Mouse (Mus musculus) G1E (cell line): Measurements from ENCODE around the gene Coro2b. TPM values are rescaled to one million over a fixed set of nuclear protein-coding genes. Genes with fewer than 3 reads are reported as not detected.
A peak's percentile ranks its signal among the peaks of the same experiment; 100 is the strongest.

Experiments
- ATAC-seq: 2 replicates; pipeline ENCODE4 v1.8.0; 2016; ENCODE audit warnings: mild to moderate bottlenecking; ENCODE audit not compliant: insufficient number of reproducible peaks, poor library complexity, low FRiP score, severe bottlenecking; ENCODE audit errors: extremely low read depth
- DNase-seq: peaks from one replicate; pipeline ENCODE4 v3.0.0; 2012; ENCODE audit warnings: low spot score
- H3K27me3 ChIP-seq: 2 replicates; pipeline ENCODE4 v1.6.1; 2012; ENCODE audit warnings: mild to moderate bottlenecking, low read length, inconsistent platforms; ENCODE audit not compliant: insufficient read depth
- H3K36me3 ChIP-seq: replicated peaks from 2 replicates; pipeline ENCODE3; 2012; ENCODE audit warnings: mild to moderate bottlenecking, inconsistent platforms
- H3K4me1 ChIP-seq: 2 replicates; pipeline ENCODE4 v1.6.1; 2012; ENCODE audit warnings: low read depth, low read length, inconsistent platforms, mixed read lengths; ENCODE audit not compliant: insufficient read depth
- H3K4me3 ChIP-seq: 2 replicates; pipeline ENCODE4 v1.5.1; 2012; ENCODE audit warnings: low read depth, mild to moderate bottlenecking, inconsistent platforms, low read length, moderate library complexity, mixed read lengths
- H3K9me3 ChIP-seq: replicated peaks from 2 replicates; pipeline ENCODE4 v1.6.1; 2012; ENCODE audit warnings: inconsistent platforms
- CTCF ChIP-seq: IDR thresholded peaks from 2 replicates; pipeline ENCODE4 v1.5.1; 2012; ENCODE audit warnings: low read depth, low read length, inconsistent platforms, mixed read lengths
- GATA1 ChIP-seq: IDR thresholded peaks from 2 replicates; pipeline ENCODE4 v1.6.1; 2012; ENCODE audit warnings: borderline replicate concordance, low read length, inconsistent platforms, mixed read lengths
- GATA2 ChIP-seq: IDR thresholded peaks from 2 replicates; pipeline ENCODE4 v1.6.1; 2012; ENCODE audit warnings: low read depth, low read length, inconsistent platforms, borderline replicate concordance
- POLR2AphosphoS5 ChIP-seq: IDR thresholded peaks from 2 replicates; pipeline ENCODE4 v1.6.1; 2012; ENCODE audit warnings: low read depth, low read length, inconsistent platforms; ENCODE audit not compliant: insufficient replicate concordance
- TAL1 ChIP-seq: conservative IDR thresholded peaks from 2 replicates; pipeline ENCODE4 v1.6.1; 2012; ENCODE audit warnings: low read depth, low read length, inconsistent platforms, mixed read lengths
- polyA plus RNA-seq: library from polyadenylated mRNA; stranded (reverse); fragments of >175 nt; gene quantifications from 2 replicates; pipeline ENCODE4 v1.2.3, GENCODE M21; 2012
- total RNA-seq, 2 experiments: library from RNA; stranded (forward) in 1 of 2; stranded (reverse) in 1 of 2; fragments of 200-1000 nt in 1 of 2; fragments of >200 nt in 1 of 2; fragmentation: Nextera tagmentation in 1 of 2; gene quantifications; 2 replicates each; pipeline ENCODE4 v1.2.3; 2014 to 2017

Coro2b gene
- total and polyA plus RNA-seq, 3 experiments: 0.16 TPM; not detected in 2

- TF ChIP-seq TAL1: no peak
- no peak for TF ChIP-seq POLR2AphosphoS5
- TF ChIP-seq GATA2: no peak
- TF ChIP-seq GATA1: no peak
- TF ChIP-seq CTCF: no peak
- ATAC-seq (peak; percentile 25), DNase-seq (no peak)
- Histone ChIP-seq H3K4me1 (peaks cover 97% of the 10 kb centered on the region), H3K4me3 (peak overlapping the region; percentile 33; the same call in 1 of the 2 replicates), H3K36me3 (peaks cover 95% of the 10 kb centered on the region), H3K27me3 (no peaks in the 10 kb centered on the region), H3K9me3 (no peaks in the 10 kb centered on the region)
These were observed 166.1 kb downstream of the Coro2b start for GRCm38 (mm10) chr9:62370648-62371280.

GRCm38 (mm10) chr9:62370186-62370585 lies 166.7 kb downstream of the Coro2b start:
- TF ChIP-seq GATA2 (no peak), TAL1 (no peak), POLR2AphosphoS5 (no peak), CTCF (no peak)
- H3K27me3 ChIP-seq: no peaks in the 10 kb centered on the region
- no peaks in the 10 kb centered on the region for H3K9me3 ChIP-seq
- peaks cover 94% of the 10 kb centered on the region for H3K36me3 ChIP-seq
- no peak overlapping the region; the same call in 1 of the 2 replicates for H3K4me3 ChIP-seq
- DNase-seq (no peak), ATAC-seq (no peak)
- H3K4me1 ChIP-seq: peaks cover 97% of the 10 kb centered on the region

Other genes with a start within 250 kb of the Coro2b start
- gene Anp32a, start 195.8 kb downstream of the Coro2b start, total RNA-seq (2014; fragmentation: Nextera tagmentation): 565 and 646 TPM in 2 replicates
- 481 and 765 TPM in 2 replicates for gene Anp32a, start 195.8 kb downstream of the Coro2b start, total RNA-seq (2017)
- gene Anp32a, start 195.8 kb downstream of the Coro2b start, polyA plus RNA-seq: 246 and 734 TPM in 2 replicates
- not detected in 2 replicates for gene Itga11, start 140.8 kb upstream of the Coro2b start, total RNA-seq (2014; fragmentation: Nextera tagmentation)
- gene Itga11, start 140.8 kb upstream of the Coro2b start, total RNA-seq (2017): not detected in 2 replicates
- not detected in 2 replicates for gene Itga11, start 140.8 kb upstream of the Coro2b start, polyA plus RNA-seq